Mouse (Mus musculus) spleen, postnatal 36 days (tissue): Measurements from ENCODE around the gene Apol11a.
A peak's percentile ranks its signal among the peaks of the same experiment; 100 is the strongest.
"Not testable (repeated sequence)": the region's sequence is repeated elsewhere in the genome, so short reads cannot be mapped to it uniquely, and the experiment has no call there.

ENCODE experiments used
- DNase-seq, 2 experiments: peaks; one replicate each; pipeline ENCODE4 v3.0.0; 2022; ENCODE audit warnings: low spot score in 2 of 2, mixed read lengths in 1 of 2

The Apol11a gene

DNA sequence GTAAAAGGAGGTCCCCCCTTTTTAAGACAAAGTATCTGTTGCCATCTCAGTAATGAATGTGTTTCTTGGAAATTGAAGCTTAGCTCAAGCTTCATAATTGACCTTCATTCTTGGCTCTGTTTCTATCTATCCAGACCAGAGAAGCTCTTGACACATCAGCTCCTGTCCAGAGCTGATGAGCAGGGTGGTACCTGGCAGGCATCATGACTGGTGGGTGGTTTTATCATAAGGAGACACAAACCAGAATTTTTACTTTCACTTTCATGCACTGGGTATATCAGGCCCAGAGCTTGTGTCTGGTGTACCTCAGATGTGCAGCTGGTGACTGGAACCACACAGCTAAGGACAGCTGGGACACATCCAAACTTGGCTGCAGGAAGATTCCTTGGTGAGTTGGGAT is at the start of gene Apol11a:
Gene Apol11a (plus strand): TSS at position 306 of the 400 bp plus-strand sequence.
- not testable (repeated sequence) for DNase-seq

DNA sequence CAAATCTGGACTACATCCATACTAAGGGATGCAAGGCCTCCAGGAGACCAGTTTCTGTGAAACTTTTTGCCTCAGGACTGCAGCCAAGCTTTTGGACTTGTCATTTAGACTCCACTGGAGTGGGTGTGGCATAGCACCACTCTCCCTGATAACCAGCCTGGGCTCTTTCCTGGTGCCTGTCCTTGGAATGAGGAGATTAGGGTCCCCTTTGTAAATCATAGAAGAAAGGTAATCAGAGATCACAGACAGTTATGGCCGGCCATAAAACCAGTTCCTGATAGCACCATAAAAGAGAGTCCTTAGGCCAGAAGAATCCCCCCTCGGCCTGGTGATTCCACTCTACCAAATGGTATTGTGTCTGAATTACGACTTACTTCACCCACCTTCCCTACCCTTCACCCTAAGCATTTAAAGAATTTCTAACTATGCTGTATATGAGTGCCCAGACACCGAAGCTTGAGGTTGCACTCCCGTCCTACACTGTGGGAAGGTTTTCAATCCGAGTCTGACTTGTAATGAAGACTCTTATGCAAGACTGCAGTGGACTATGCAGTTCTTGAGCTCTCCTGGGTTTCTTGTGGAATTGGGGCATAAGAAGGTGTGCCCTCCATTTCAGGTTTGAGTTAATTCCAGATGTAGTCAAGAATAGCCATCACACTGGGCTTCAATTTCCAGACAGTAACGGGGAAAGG is 33.2 kb upstream of the Apol11a start:
- not testable (repeated sequence) for DNase-seq

- DNase-seq = not testable (repeated sequence)
Measured at GRCm38 (mm10) chr15:77476693-77477092, 31.4 kb upstream of the Apol11a start, which contains the start of gene Apol10a. Apol10a (plus strand) TSS chr15:77477047.

DNA sequence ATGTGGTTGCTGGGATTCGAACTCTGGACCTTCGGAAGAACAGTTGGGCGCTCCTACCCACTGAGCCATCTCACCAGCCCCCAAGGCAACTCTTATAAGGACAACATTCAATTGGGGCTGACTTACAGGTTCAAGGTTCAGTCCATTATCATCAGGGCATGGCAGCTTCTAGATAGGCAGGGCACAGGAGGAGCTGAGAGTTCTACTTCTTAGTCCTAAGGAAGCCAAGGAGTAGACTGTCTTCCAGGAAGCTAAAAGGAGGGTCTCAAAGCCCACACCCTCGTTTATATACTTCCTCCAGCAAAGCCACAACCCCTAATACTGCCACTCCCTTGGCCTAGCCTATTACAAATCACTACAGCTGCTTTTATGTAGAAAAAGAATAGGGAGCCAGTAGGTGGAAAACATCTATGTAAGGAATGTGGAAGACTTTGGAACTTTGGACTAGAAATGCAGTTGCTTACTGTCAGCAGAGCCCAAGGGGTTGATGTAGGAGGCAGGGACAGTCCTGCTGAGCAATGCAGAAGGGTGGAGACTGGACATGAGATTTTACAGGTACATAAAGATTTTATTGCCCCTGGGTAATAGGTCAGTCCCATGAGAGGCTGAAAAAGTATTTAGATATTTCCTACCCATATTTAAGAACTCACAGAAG is 25.8 kb upstream of the Apol11a start:
- DNase-seq = no peak

GRCm38 (mm10) chr15:77493181-77493580 is 14.9 kb upstream of the Apol11a start:
- DNase-seq = not testable (repeated sequence)

DNA sequence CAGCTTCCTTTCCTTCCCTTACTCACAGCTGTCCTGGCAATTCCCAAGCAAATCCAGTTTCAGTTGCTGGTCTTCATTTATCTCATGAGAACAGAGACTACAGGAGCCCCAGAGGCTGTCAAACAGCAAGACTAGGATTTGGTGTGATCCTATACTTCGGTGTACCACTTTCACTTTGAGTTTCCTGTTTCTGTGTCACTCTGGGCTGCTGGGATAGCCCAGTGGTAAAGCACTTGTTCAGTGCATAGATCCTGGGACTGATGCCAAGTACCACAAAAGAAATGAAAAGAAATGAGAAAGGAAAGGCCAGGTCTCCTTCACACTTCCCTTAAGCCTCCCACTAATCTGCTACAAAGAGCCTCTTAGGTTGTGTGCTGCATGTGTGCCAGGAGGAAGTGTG is 13.4 kb upstream of the Apol11a start:
- not testable (repeated sequence) for DNase-seq

DNA sequence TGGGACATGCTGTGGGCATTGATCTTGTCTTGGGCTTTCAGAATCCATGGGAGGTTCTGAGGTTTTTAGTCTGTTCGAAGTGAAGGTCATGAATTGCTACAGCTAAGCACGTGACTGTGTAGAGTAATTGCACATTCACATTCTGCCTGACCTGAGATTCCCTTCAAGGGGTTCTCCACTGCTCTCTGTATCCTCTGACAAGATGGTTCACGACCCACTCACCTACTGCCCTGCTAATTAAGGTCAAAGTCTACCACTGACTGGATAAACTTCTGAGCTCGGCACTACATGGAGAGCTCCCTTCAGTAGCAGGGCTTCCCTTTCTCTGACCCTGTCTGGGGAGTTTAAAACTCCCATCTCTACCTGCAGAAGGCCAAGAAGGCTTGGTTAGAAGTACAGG is 12.5 kb downstream of the Apol11a start:
- not testable (repeated sequence) for DNase-seq

- DNase-seq = peak; percentile 10 to 29
Measured at GRCm38 (mm10) chr15:77523186-77523843, 15.2 kb downstream of the Apol11a start.

GRCm38 (mm10) chr15:77533216-77533615 is 25.1 kb downstream of the Apol11a start, which contains the start of gene Apol7c:
Apol7c (minus strand) TSS chr15:77533316.
- no peak for DNase-seq

DNA sequence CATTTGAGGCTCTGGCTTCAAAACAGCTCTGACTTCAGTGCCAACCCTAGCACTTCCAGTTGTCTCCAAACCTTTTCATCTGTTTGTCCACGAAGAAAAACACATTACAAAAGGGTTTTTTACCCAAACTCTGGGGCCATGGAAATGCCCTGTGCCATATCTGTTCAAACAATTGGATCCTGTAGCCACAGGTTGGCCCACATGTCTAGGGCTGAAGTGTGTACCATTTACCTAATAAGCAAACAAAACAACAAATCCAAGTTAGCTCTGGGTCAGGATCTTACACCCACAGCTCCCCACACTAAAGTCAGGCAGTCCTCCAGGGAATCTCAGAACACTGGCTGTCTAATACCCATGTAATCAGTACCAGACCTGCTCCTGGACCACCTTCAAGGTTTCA is 31.1 kb downstream of the Apol11a start:
- DNase-seq = not testable (repeated sequence)

DNA sequence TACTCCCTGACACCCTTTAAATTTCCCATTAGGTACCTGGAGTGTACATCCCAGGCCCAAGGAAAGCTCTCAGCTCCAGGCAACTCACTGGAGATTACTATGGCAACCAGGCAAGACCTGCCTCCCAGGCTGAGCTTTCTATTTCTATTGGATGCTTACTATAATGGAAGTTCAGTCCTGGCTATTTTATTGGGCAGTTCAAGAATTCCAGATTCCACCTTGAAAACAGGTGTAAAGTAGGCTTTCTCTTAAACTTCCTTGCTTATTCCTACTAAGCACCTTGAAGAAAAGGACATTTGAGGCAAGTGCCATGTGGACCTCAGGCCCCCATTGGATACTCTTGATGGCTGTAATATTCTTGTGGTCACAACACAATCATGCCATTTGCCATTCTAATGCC is 53.7 kb downstream of the Apol11a start, which contains the start of gene 1700025B11Rik:
Gene 1700025B11Rik (minus strand): TSS at position 101 of the 400 bp plus-strand sequence.
- no peak for DNase-seq

- no peak for DNase-seq
Measured at GRCm38 (mm10) chr15:77563219-77563618, 55.1 kb downstream of the Apol11a start.
